Mouse (Mus musculus) midbrain, embryonic 15.5 days (tissue): ENCODE measurements around the gene Ascl3. TPM values are rescaled to one million over a fixed set of nuclear protein-coding genes. Genes with fewer than 3 reads are reported as not detected.

Experiments
- ATAC-seq: fragments of 200-750 bp; cut with Nextera tagmentation; replicated peaks from 2 replicates; pipeline ENCODE4 v1.8.0; 2017; ENCODE audit warnings: moderate TSS enrichment
- H3K27ac ChIP-seq: fragments of 300-500 bp; sonication (generic); 2 replicates; pipeline ENCODE4 v1.5.1; 2015; ENCODE audit warnings: mild to moderate bottlenecking, inconsistent platforms
- H3K27me3 ChIP-seq: fragments of 300-500 bp; sonication (generic); replicated peaks from 2 replicates; pipeline ENCODE4 v1.6.1; 2015; ENCODE audit warnings: inconsistent platforms
- H3K36me3 ChIP-seq: fragments of 300-500 bp; sonication (generic); replicated peaks from 2 replicates; pipeline ENCODE4 v1.6.1; 2015; ENCODE audit warnings: inconsistent platforms
- H3K4me1 ChIP-seq: fragments of 300-500 bp; sonication (generic); 2 replicates; pipeline ENCODE4 v1.6.1; 2015; ENCODE audit warnings: inconsistent platforms
- H3K4me2 ChIP-seq: fragments of 300-500 bp; sonication (generic); 2 replicates; pipeline ENCODE4 v1.6.1; 2015; ENCODE audit warnings: inconsistent platforms, mild to moderate bottlenecking, moderate library complexity
- H3K4me3 ChIP-seq: fragments of 300-500 bp; sonication (generic); 2 replicates; pipeline ENCODE4 v1.5.1; 2015; ENCODE audit warnings: mild to moderate bottlenecking, inconsistent platforms
- H3K9ac ChIP-seq: fragments of 300-500 bp; sonication (generic); 2 replicates; pipeline ENCODE4 v1.6.1; 2015; ENCODE audit warnings: mild to moderate bottlenecking, inconsistent platforms
- H3K9me3 ChIP-seq: fragments of 300-500 bp; sonication (generic); 2 replicates; pipeline ENCODE4 v1.6.1; 2016; ENCODE audit warnings: inconsistent platforms
- WGBS: fragments of 180-500 bp; shearing (Covaris S2); methylation state at CpG from one replicate; pipeline ENCODE4 v1.1.7; 2015; ENCODE audit warnings: mixed read lengths; 5-methylcytosine and 5-hydroxymethylcytosine counted together
- polyA plus RNA-seq: library from polyadenylated mRNA; unstranded; fragments of >200 nt; fragmentation: Nextera tagmentation; extraction: Ambion mirVana; gene quantifications from 2 replicates; pipeline ENCODE4 v1.2.1, GENCODE M21; 2015

Ascl3 gene
- polyA plus RNA-seq, 1 experiment from 2014 or later = 0.26 TPM

GRCm38 (mm10) chr7:109741703-109742102 is 10.2 kb upstream of the Ascl3 start:
- H3K9ac ChIP-seq = no peak overlapping the region
- no peak overlapping the region for H3K4me2 ChIP-seq
- H3K27me3 ChIP-seq = no peaks in the 10 kb centered on the region
- H3K4me3 ChIP-seq = no peak overlapping the region
- H3K36me3 ChIP-seq = peaks cover 41% of the 10 kb centered on the region
- WGBS = 87% methylated on average over 4 of the region's 4 CpGs
- no peak overlapping the region for H3K27ac ChIP-seq
- no peaks in the 10 kb centered on the region for H3K9me3 ChIP-seq
- H3K4me1 ChIP-seq = no peaks in the 10 kb centered on the region
- no peak for ATAC-seq

- H3K36me3 ChIP-seq = peaks cover 47% of the 10 kb centered on the region
- no peak for ATAC-seq
- no peak overlapping the region for H3K9ac ChIP-seq
- H3K4me1 ChIP-seq = no peaks in the 10 kb centered on the region
- H3K4me3 ChIP-seq = no peak overlapping the region
- H3K27me3 ChIP-seq = no peaks in the 10 kb centered on the region
- H3K4me2 ChIP-seq = no peak overlapping the region
- WGBS = 100% methylated on average over 1 of the region's 1 CpGs
- H3K27ac ChIP-seq = no peak overlapping the region
- no peaks in the 10 kb centered on the region for H3K9me3 ChIP-seq
These were observed 9.5 kb upstream of the Ascl3 start for GRCm38 (mm10) chr7:109741060-109741459.

GRCm38 (mm10) chr7:109739822-109740370 is 8.4 kb upstream of the Ascl3 start:
- no peaks in the 10 kb centered on the region for H3K4me1 ChIP-seq
- H3K9ac ChIP-seq = no peak overlapping the region
- ATAC-seq = no peak
- H3K4me3 ChIP-seq = no peak overlapping the region
- H3K27me3 ChIP-seq = no peaks in the 10 kb centered on the region
- H3K36me3 ChIP-seq = peaks cover 48% of the 10 kb centered on the region
- no peak overlapping the region for H3K27ac ChIP-seq
- H3K4me2 ChIP-seq = no peak overlapping the region
- WGBS = 95% methylated on average over 5 of the region's 5 CpGs
- H3K9me3 ChIP-seq = no peaks in the 10 kb centered on the region

GRCm38 (mm10) chr7:109734806-109735205 is 3.3 kb upstream of the Ascl3 start:
- H3K4me1 ChIP-seq = no peaks in the 10 kb centered on the region
- H3K4me2 ChIP-seq = no peak overlapping the region
- H3K9ac ChIP-seq = no peak overlapping the region
- no peak overlapping the region for H3K4me3 ChIP-seq
- H3K36me3 ChIP-seq = peaks cover 23% of the 10 kb centered on the region
- no peaks in the 10 kb centered on the region for H3K27me3 ChIP-seq
- no peak overlapping the region for H3K27ac ChIP-seq
- no peak for ATAC-seq
- WGBS = 92% methylated on average over 4 of the region's 4 CpGs
- H3K9me3 ChIP-seq = no peaks in the 10 kb centered on the region

GRCm38 (mm10) chr7:109723697-109724096 is 7.8 kb downstream of the Ascl3 start, which contains the start of gene BC051019:
Gene BC051019, minus strand, starts transcription at chr7:109723850.
- no peak within 1 kb of the TSS for H3K27ac ChIP-seq
- no peaks in the 10 kb centered on the region for H3K9me3 ChIP-seq
- no peaks in the 10 kb centered on the region for H3K27me3 ChIP-seq
- H3K9ac ChIP-seq = no peak within 1 kb of the TSS
- no peak within 1 kb of the TSS for H3K4me3 ChIP-seq
- 93% methylated on average over 5 of the region's 5 CpGs for WGBS
- H3K4me2 ChIP-seq = no peak within 1 kb of the TSS
- ATAC-seq = no peak
- H3K4me1 ChIP-seq = no peaks in the 10 kb centered on the region
- H3K36me3 ChIP-seq = no peaks in the 10 kb centered on the region

- Histone ChIP-seq H3K9ac (no peak overlapping the region), H3K4me2 (no peak overlapping the region), H3K4me1 (no peaks in the 10 kb centered on the region), H3K36me3 (no peaks in the 10 kb centered on the region), H3K9me3 (no peaks in the 10 kb centered on the region), H3K4me3 (no peak overlapping the region), H3K27me3 (no peaks in the 10 kb centered on the region), H3K27ac (no peak overlapping the region)
- WGBS = 96% methylated on average over 8 of the region's 8 CpGs
- ATAC-seq = no peak
These were observed 8.4 kb downstream of the Ascl3 start for GRCm38 (mm10) chr7:109723114-109723513.

GRCm38 (mm10) chr7:109722618-109723017 is 8.9 kb downstream of the Ascl3 start:
- ATAC-seq = no peak
- Histone ChIP-seq H3K4me2 (no peak overlapping the region), H3K9ac (no peak overlapping the region), H3K4me3 (no peak overlapping the region), H3K36me3 (no peaks in the 10 kb centered on the region), H3K27me3 (no peaks in the 10 kb centered on the region), H3K4me1 (no peaks in the 10 kb centered on the region), H3K9me3 (no peaks in the 10 kb centered on the region), H3K27ac (no peak overlapping the region)
- WGBS = 94% methylated on average over 2 of the region's 2 CpGs

- Histone ChIP-seq H3K36me3 (no peaks in the 10 kb centered on the region), H3K27ac (no peak overlapping the region), H3K4me2 (no peak overlapping the region), H3K4me3 (no peak overlapping the region), H3K9ac (no peak overlapping the region), H3K4me1 (no peaks in the 10 kb centered on the region), H3K27me3 (no peaks in the 10 kb centered on the region), H3K9me3 (no peaks in the 10 kb centered on the region)
- WGBS = 68% methylated on average over 9 of the region's 9 CpGs
- ATAC-seq = no peak
These were observed 12.2 kb downstream of the Ascl3 start for GRCm38 (mm10) chr7:109719286-109719685.

- ATAC-seq = no peak
- no peak overlapping the region for H3K9ac ChIP-seq
These were observed 18.0 kb downstream of the Ascl3 start for GRCm38 (mm10) chr7:109713434-109713982.

GRCm38 (mm10) chr7:109712198-109712597 is 19.3 kb downstream of the Ascl3 start:
- Histone ChIP-seq H3K27me3 (no peaks in the 10 kb centered on the region), H3K27ac (no peak overlapping the region), H3K36me3 (peaks cover 3% of the 10 kb centered on the region; the same call in 1 of the 2 replicates), H3K4me2 (no peak overlapping the region), H3K9me3 (no peaks in the 10 kb centered on the region), H3K4me3 (no peak overlapping the region), H3K4me1 (no peaks in the 10 kb centered on the region), H3K9ac (no peak overlapping the region)
- no peak for ATAC-seq
- WGBS = 92% methylated on average over 7 of the region's 7 CpGs

More at GRCm38 (mm10) chr7:109713434-109713982, 18.0 kb downstream of the Ascl3 start:
- H3K9me3 ChIP-seq = no peaks in the 10 kb centered on the region
- H3K4me3 ChIP-seq = no peak overlapping the region
- no peaks in the 10 kb centered on the region for H3K27me3 ChIP-seq
- H3K27ac ChIP-seq = no peak overlapping the region
- WGBS = 87% methylated on average over 2 of the region's 2 CpGs
- H3K4me1 ChIP-seq = no peaks in the 10 kb centered on the region
- peaks cover 3% of the 10 kb centered on the region; the same call in 1 of the 2 replicates for H3K36me3 ChIP-seq
- no peak overlapping the region for H3K4me2 ChIP-seq

- 81% methylated on average over 1 of the region's 1 CpGs for WGBS
- ATAC-seq = no peak
- Histone ChIP-seq H3K27ac (no peak overlapping the region), H3K4me3 (no peak overlapping the region), H3K9ac (no peak overlapping the region), H3K9me3 (no peaks in the 10 kb centered on the region), H3K4me2 (no peak overlapping the region), H3K4me1 (no peaks in the 10 kb centered on the region), H3K36me3 (peaks cover 3% of the 10 kb centered on the region; the same call in 1 of the 2 replicates), H3K27me3 (no peaks in the 10 kb centered on the region)
These were observed 21.5 kb downstream of the Ascl3 start for GRCm38 (mm10) chr7:109710069-109710468.

- no peaks in the 10 kb centered on the region for H3K27me3 ChIP-seq
- H3K4me2 ChIP-seq = no peak overlapping the region
- no peak overlapping the region for H3K4me3 ChIP-seq
- no peak for ATAC-seq
- H3K4me1 ChIP-seq = peaks cover 5% of the 10 kb centered on the region; the same call in 1 of the 2 replicates
- H3K9ac ChIP-seq = no peak overlapping the region
- no peaks in the 10 kb centered on the region for H3K9me3 ChIP-seq
- H3K36me3 ChIP-seq = peaks cover 3% of the 10 kb centered on the region; the same call in 1 of the 2 replicates
- no peak overlapping the region for H3K27ac ChIP-seq
- 87% methylated on average over 3 of the region's 3 CpGs for WGBS
These were observed 22.6 kb downstream of the Ascl3 start for GRCm38 (mm10) chr7:109708961-109709382.
